Mouse (Mus musculus) hindbrain, embryonic 15.5 days (tissue): Measurements from ENCODE around the gene Ckap2l. TPM values are rescaled to one million over a fixed set of nuclear protein-coding genes. Genes with fewer than 3 reads are reported as not detected.

Experiments
- ATAC-seq: fragments of 200-750 bp; cut with Nextera tagmentation; 2 replicates; pipeline ENCODE4 v1.8.0; 2017; ENCODE audit warnings: low read depth, moderate number of reproducible peaks, moderate TSS enrichment; ENCODE audit not compliant: low FRiP score
- H3K27ac ChIP-seq: fragments of 300-500 bp; sonication (generic); replicated peaks from 2 replicates; pipeline ENCODE4 v1.5.1; 2015; ENCODE audit warnings: mild to moderate bottlenecking, inconsistent platforms
- H3K27me3 ChIP-seq: fragments of 300-500 bp; sonication (generic); 2 replicates; pipeline ENCODE4 v1.6.1; 2015; ENCODE audit warnings: control low read depth, inconsistent platforms
- H3K36me3 ChIP-seq: fragments of 300-500 bp; sonication (generic); 2 replicates; pipeline ENCODE4 v1.6.1; 2015; ENCODE audit warnings: control low read depth, inconsistent platforms
- H3K4me1 ChIP-seq: fragments of 300-500 bp; sonication (generic); replicated peaks from 2 replicates; pipeline ENCODE4 v1.6.1; 2015; ENCODE audit warnings: control low read depth, inconsistent platforms
- H3K4me2 ChIP-seq: fragments of 300-500 bp; sonication (generic); 2 replicates; pipeline ENCODE4 v1.6.1; 2015; ENCODE audit warnings: moderate library complexity, mild to moderate bottlenecking, inconsistent platforms
- H3K4me3 ChIP-seq: fragments of 300-500 bp; sonication (generic); 2 replicates; pipeline ENCODE4 v1.5.1; 2015; ENCODE audit warnings: mild to moderate bottlenecking, inconsistent platforms
- H3K9ac ChIP-seq: fragments of 300-500 bp; sonication (generic); 2 replicates; pipeline ENCODE4 v1.6.1; 2015; ENCODE audit warnings: inconsistent platforms
- H3K9me3 ChIP-seq: fragments of 300-500 bp; sonication (generic); 2 replicates; pipeline ENCODE4 v1.6.1; 2016; ENCODE audit warnings: control low read depth, inconsistent platforms
- WGBS: fragments of 180-500 bp; shearing (Covaris S2); methylation state at CpG from one replicate; pipeline ENCODE4 v1.1.7; 2015; 5-methylcytosine and 5-hydroxymethylcytosine counted together
- polyA plus RNA-seq: library from polyadenylated mRNA; unstranded; fragments of >200 nt; fragmentation: Nextera tagmentation; extraction: Ambion mirVana; gene quantifications from 2 replicates; pipeline ENCODE4 v1.2.1, GENCODE M21; 2015

The Ckap2l gene
- polyA plus RNA-seq, 1 experiment from 2014 or later, result 10.6 TPM

- Histone ChIP-seq H3K4me1 (no peaks in the 10 kb centered on the region), H3K27me3 (no peaks in the 10 kb centered on the region), H3K27ac (no peak overlapping the region), H3K36me3 (no peaks in the 10 kb centered on the region), H3K9ac (no peak overlapping the region), H3K4me3 (no peak overlapping the region), H3K4me2 (no peak overlapping the region), H3K9me3 (no peaks in the 10 kb centered on the region)
- ATAC-seq, result no peak
- WGBS, result 97% methylated on average over 7 of the region's 7 CpGs
These were observed 67.7 kb downstream of the Ckap2l start for GRCm38 (mm10) chr2:129229316-129229715.

GRCm38 (mm10) chr2:129228571-129228970 lies 68.4 kb downstream of the Ckap2l start:
- Histone ChIP-seq H3K27ac (no peak overlapping the region), H3K9me3 (no peaks in the 10 kb centered on the region), H3K4me2 (no peak overlapping the region), H3K4me3 (no peak overlapping the region), H3K9ac (no peak overlapping the region), H3K36me3 (no peaks in the 10 kb centered on the region), H3K27me3 (no peaks in the 10 kb centered on the region), H3K4me1 (no peaks in the 10 kb centered on the region)
- 92% methylated on average over 4 of the region's 4 CpGs for WGBS
- ATAC-seq, result no peak

- ATAC-seq, result no peak
- Histone ChIP-seq H3K9me3 (no peaks in the 10 kb centered on the region), H3K36me3 (no peaks in the 10 kb centered on the region), H3K27me3 (no peaks in the 10 kb centered on the region), H3K4me2 (no peak overlapping the region), H3K9ac (no peak overlapping the region), H3K4me3 (no peak overlapping the region), H3K4me1 (no peaks in the 10 kb centered on the region), H3K27ac (no peak overlapping the region)
- 81% methylated on average over 6 of the region's 7 CpGs for WGBS
These were observed 69.3 kb downstream of the Ckap2l start for GRCm38 (mm10) chr2:129227709-129228108.

- H3K27ac ChIP-seq, result no peak overlapping the region
- H3K9ac ChIP-seq, result no peak overlapping the region
- no peaks in the 10 kb centered on the region for H3K9me3 ChIP-seq
- no peak for ATAC-seq
- H3K36me3 ChIP-seq, result no peaks in the 10 kb centered on the region
- no peak overlapping the region for H3K4me2 ChIP-seq
- no peaks in the 10 kb centered on the region for H3K4me1 ChIP-seq
- WGBS, result 78% methylated on average over 7 of the region's 7 CpGs
- H3K4me3 ChIP-seq, result no peak overlapping the region
- no peaks in the 10 kb centered on the region for H3K27me3 ChIP-seq
These were observed 69.9 kb downstream of the Ckap2l start for GRCm38 (mm10) chr2:129227011-129227529.

- Histone ChIP-seq H3K9me3 (no peaks in the 10 kb centered on the region), H3K27me3 (no peaks in the 10 kb centered on the region), H3K4me1 (no peaks in the 10 kb centered on the region), H3K27ac (no peak overlapping the region), H3K36me3 (no peaks in the 10 kb centered on the region), H3K4me3 (no peak overlapping the region), H3K4me2 (no peak overlapping the region), H3K9ac (no peak overlapping the region)
- ATAC-seq, result no peak
- WGBS, result 74% methylated on average over 11 of the region's 11 CpGs
These were observed 70.6 kb downstream of the Ckap2l start for GRCm38 (mm10) chr2:129226296-129226851.

GRCm38 (mm10) chr2:129225251-129225819 lies 71.7 kb downstream of the Ckap2l start:
- Histone ChIP-seq H3K4me2 (no peak overlapping the region), H3K27me3 (no peaks in the 10 kb centered on the region), H3K36me3 (no peaks in the 10 kb centered on the region), H3K4me1 (no peaks in the 10 kb centered on the region), H3K4me3 (no peak overlapping the region), H3K9me3 (no peaks in the 10 kb centered on the region), H3K9ac (no peak overlapping the region), H3K27ac (no peak overlapping the region)
- no peak for ATAC-seq
- 75% methylated on average over 17 of the region's 17 CpGs for WGBS

GRCm38 (mm10) chr2:129224178-129224577 lies 72.8 kb downstream of the Ckap2l start:
- Histone ChIP-seq H3K9ac (no peak overlapping the region), H3K4me2 (no peak overlapping the region), H3K9me3 (no peaks in the 10 kb centered on the region), H3K4me3 (no peak overlapping the region), H3K36me3 (no peaks in the 10 kb centered on the region), H3K4me1 (no peaks in the 10 kb centered on the region), H3K27ac (no peak overlapping the region), H3K27me3 (no peaks in the 10 kb centered on the region)
- 88% methylated on average over 4 of the region's 4 CpGs for WGBS
- no peak for ATAC-seq

- H3K36me3 ChIP-seq, result no peaks in the 10 kb centered on the region
- H3K27ac ChIP-seq, result no peak overlapping the region
- H3K4me3 ChIP-seq, result no peak overlapping the region
- H3K9me3 ChIP-seq, result no peaks in the 10 kb centered on the region
- ATAC-seq, result no peak
- WGBS, result 74% methylated on average over 9 of the region's 9 CpGs
- no peaks in the 10 kb centered on the region for H3K4me1 ChIP-seq
- H3K9ac ChIP-seq, result no peak overlapping the region
- no peak overlapping the region for H3K4me2 ChIP-seq
- no peaks in the 10 kb centered on the region for H3K27me3 ChIP-seq
These were observed 75.8 kb downstream of the Ckap2l start for GRCm38 (mm10) chr2:129221097-129221632.

GRCm38 (mm10) chr2:129218537-129219105 lies 78.4 kb downstream of the Ckap2l start:
- Histone ChIP-seq H3K27me3 (no peaks in the 10 kb centered on the region), H3K4me2 (no peak overlapping the region), H3K4me1 (no peaks in the 10 kb centered on the region), H3K36me3 (no peaks in the 10 kb centered on the region), H3K27ac (no peak overlapping the region), H3K9ac (no peak overlapping the region), H3K9me3 (no peaks in the 10 kb centered on the region), H3K4me3 (no peak overlapping the region)
- no peak for ATAC-seq
- 79% methylated on average over 4 of the region's 4 CpGs for WGBS

Other genes with a start within 250 kb of the Ckap2l start
- 0.75 and 0.83 TPM in 2 replicates for gene Vinac1, start 249.0 kb downstream of the Ckap2l start, polyA plus RNA-seq
- gene Ttl, start 231.3 kb downstream of the Ckap2l start, polyA plus RNA-seq, result 36.4 and 37.9 TPM in 2 replicates
- gene Polr1b, start 196.2 kb downstream of the Ckap2l start, polyA plus RNA-seq, result 16.0 and 17.0 TPM in 2 replicates
- 19.8 and 20.6 TPM in 2 replicates for gene Chchd5, start 167.5 kb downstream of the Ckap2l start, polyA plus RNA-seq
- 47.8 and 48.3 TPM in 2 replicates for gene Slc20a1, start 98.4 kb downstream of the Ckap2l start, polyA plus RNA-seq
- gene Il1a, start 12.8 kb upstream of the Ckap2l start, polyA plus RNA-seq, result 0.24 and 0.45 TPM in 2 replicates
- gene Il1b, start 73.9 kb upstream of the Ckap2l start, polyA plus RNA-seq, result 0.12 TPM in 1 of 2 replicates, not detected in the other
- gene F830045P16Rik, start 239.4 kb upstream of the Ckap2l start, polyA plus RNA-seq, result not detected in 2 replicates